Mouse (Mus musculus) bone marrow, adult 2 months (tissue): ENCODE measurements around the gene Pycr1. TPM values are rescaled to one million over a fixed set of nuclear protein-coding genes. Genes with fewer than 3 reads are reported as not detected.

Experiments used
- H3K27ac ChIP-seq: fragments of 200-500 bp; 2 replicates; pipeline ENCODE4 v1.5.1; 2012; ENCODE audit warnings: low read depth, mild to moderate bottlenecking, control low read depth, inconsistent platforms, low read length; ENCODE audit not compliant: control insufficient read depth, poor library complexity, insufficient read depth
- H3K4me1 ChIP-seq: fragments of 200-500 bp; 2 replicates; pipeline ENCODE4 v1.6.1; 2011; ENCODE audit warnings: low read length; ENCODE audit not compliant: control insufficient read depth, insufficient read depth
- H3K4me3 ChIP-seq: fragments of 200-500 bp; replicated peaks from 2 replicates; pipeline ENCODE3; 2011; ENCODE audit warnings: mild to moderate bottlenecking, low read depth, low read length, control low read depth; ENCODE audit not compliant: control insufficient read depth
- CTCF ChIP-seq: fragments of 200-500 bp; IDR thresholded peaks from 2 replicates; pipeline ENCODE4 v1.5.1; 2011; ENCODE audit warnings: low read length, control low read depth; ENCODE audit not compliant: control insufficient read depth, insufficient read depth
- POLR2A ChIP-seq: fragments of 200-500 bp; IDR thresholded peaks from 2 replicates; pipeline ENCODE4 v1.6.1; 2011; ENCODE audit warnings: low read depth, mild to moderate bottlenecking, control low read depth, low read length, borderline replicate concordance; ENCODE audit not compliant: control insufficient read depth
- WGBS: fragments of 180-500 bp; shearing (Covaris S2); methylation state at CpG from one replicate; pipeline ENCODE4 v1.1.7; 2018; 5-methylcytosine and 5-hydroxymethylcytosine counted together
- polyA plus RNA-seq: library from polyadenylated mRNA; stranded (reverse); fragments of >200 nt; gene quantifications from 2 replicates; pipeline ENCODE4 v1.2.4, GENCODE M21; 2011; ENCODE audit warnings: low replicate concordance; ENCODE audit not compliant: missing spikeins, insufficient read depth, insufficient read length

The Pycr1 gene
- polyA plus RNA-seq, 1 experiment: 2.3 TPM

- H3K4me1 ChIP-seq: no peaks in the 10 kb centered on the region
- TF ChIP-seq CTCF: no peak
- no peak for TF ChIP-seq POLR2A
- 66% methylated on average over 8 of the region's 8 CpGs for WGBS
- H3K4me3 ChIP-seq: no peak overlapping the region
- H3K27ac ChIP-seq: no peak overlapping the region
Measured at GRCm38 (mm10) chr11:120609250-120609649, 34.3 kb downstream of the Pycr1 start.

GRCm38 (mm10) chr11:120608241-120609034 is 35.1 kb downstream of the Pycr1 start, which contains the start of gene Npb:
Gene Npb (plus strand): TSS chr11:120608477.
- H3K4me1 ChIP-seq: no peaks in the 10 kb centered on the region
- no peak within 1 kb of the TSS for H3K4me3 ChIP-seq
- 18% methylated on average over 45 of the region's 45 CpGs for WGBS
- TF ChIP-seq CTCF (no peak), POLR2A (no peak)
- no peak within 1 kb of the TSS for H3K27ac ChIP-seq

DNA sequence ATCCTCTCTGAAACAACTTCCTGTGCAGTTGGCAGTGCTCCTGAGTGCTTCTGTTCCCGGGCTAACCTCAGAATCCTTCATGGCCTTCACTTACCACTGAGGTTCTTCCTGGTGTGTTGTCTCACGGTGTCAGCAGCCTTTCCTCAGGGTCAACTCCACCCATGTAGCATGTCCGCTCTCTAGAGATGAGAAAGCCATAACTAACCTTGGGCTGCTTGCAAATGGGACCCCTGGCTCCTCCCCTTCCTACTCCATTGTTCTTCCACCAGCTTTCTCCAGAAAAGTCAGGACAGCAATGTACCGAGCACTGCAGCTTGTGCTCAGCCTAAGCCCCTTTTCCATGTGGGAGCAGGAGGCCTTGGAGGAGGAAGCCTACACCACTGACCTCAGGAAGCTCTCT is 36.8 kb downstream of the Pycr1 start:
- WGBS: 86% methylated on average over 4 of the region's 4 CpGs
- H3K27ac ChIP-seq: no peak overlapping the region

DNA sequence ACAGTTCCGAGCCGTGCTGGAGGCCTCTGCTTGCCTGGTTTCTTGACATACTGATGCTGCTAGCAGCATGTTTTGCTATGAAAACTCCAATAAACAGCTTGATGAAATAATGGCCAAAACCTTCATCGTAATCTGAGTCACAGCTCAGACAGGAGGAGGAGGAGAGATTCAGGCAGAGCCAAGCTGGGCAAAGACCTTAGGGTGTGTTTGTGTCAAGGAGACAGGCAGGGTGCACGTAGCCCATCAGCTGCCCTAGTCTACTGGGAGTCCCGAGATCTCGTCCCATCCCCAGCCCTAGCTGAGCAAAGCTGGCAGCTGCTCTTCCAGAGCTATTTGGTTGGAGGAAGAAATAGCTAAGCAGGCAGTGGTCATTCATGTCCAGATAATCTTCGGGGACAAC is 37.9 kb downstream of the Pycr1 start:
- TF ChIP-seq CTCF (no peak), POLR2A (no peak)
- Histone ChIP-seq H3K4me1 (no peaks in the 10 kb centered on the region), H3K27ac (no peak overlapping the region), H3K4me3 (no peak overlapping the region)
- WGBS: 88% methylated on average over 7 of the region's 7 CpGs

More for the DNA sequence above, 36.8 kb downstream of the Pycr1 start:
- TF ChIP-seq CTCF (no peak), POLR2A (no peak)
- Histone ChIP-seq H3K4me1 (no peaks in the 10 kb centered on the region), H3K4me3 (no peak overlapping the region)

- H3K4me3 ChIP-seq: no peak overlapping the region
- H3K4me1 ChIP-seq: peaks cover 2% of the 10 kb centered on the region; the same call in 1 of the 2 replicates
- TF ChIP-seq CTCF (no peak), POLR2A (no peak)
- WGBS: 77% methylated on average over 2 of the region's 2 CpGs
- no peak overlapping the region for H3K27ac ChIP-seq
Measured at GRCm38 (mm10) chr11:120603545-120603944, 40.0 kb downstream of the Pycr1 start.

GRCm38 (mm10) chr11:120600716-120601115 is 42.9 kb downstream of the Pycr1 start:
- no peak overlapping the region for H3K27ac ChIP-seq
- TF ChIP-seq CTCF (no peak), POLR2A (no peak)
- no peak overlapping the region for H3K4me3 ChIP-seq
- H3K4me1 ChIP-seq: peaks cover 6% of the 10 kb centered on the region
- 63% methylated on average over 3 of the region's 3 CpGs for WGBS

- no peak for TF ChIP-seq CTCF
- TF ChIP-seq POLR2A: no peak
- Histone ChIP-seq H3K4me1 (peaks cover 6% of the 10 kb centered on the region), H3K27ac (peak overlapping the region; percentile 95), H3K4me3 (peak overlapping the region; percentile 83)
- WGBS: 43% methylated on average over 17 of the region's 17 CpGs
Measured at GRCm38 (mm10) chr11:120598990-120599549, 44.5 kb downstream of the Pycr1 start.

- Histone ChIP-seq H3K4me1 (peaks cover 6% of the 10 kb centered on the region), H3K27ac (peak within 1 kb of the TSS; percentile 95), H3K4me3 (peak within 1 kb of the TSS; percentile 95)
- TF ChIP-seq POLR2A (peak; percentile 70; the same call in 1 of the 2 replicates), CTCF (no peak)
- 1% methylated on average over 88 of the region's 88 CpGs for WGBS
Measured at GRCm38 (mm10) chr11:120598283-120598989, 45.1 kb downstream of the Pycr1 start, which contains the start of the genes Alyref and Anapc11. Gene Alyref (minus strand): TSS chr11:120598365. Gene Anapc11 (plus strand): TSS chr11:120598421.
